Mouse (Mus musculus): ENCODE data around the gene Pcyt2. TPM values are rescaled to one million over a fixed set of nuclear protein-coding genes. Genes with fewer than 3 reads are reported as not detected.

The Pcyt2 gene
- total and polyA plus RNA-seq, 2 experiments from 2014 or later: 69.6 to 76.7 TPM

- Histone ChIP-seq H3K4me1 (ENCODE audit: control insufficient read depth, insufficient read depth) (peaks cover 26% of the 10 kb centered on the region), H3K36me3 (replicated peaks; ENCODE audit: control insufficient read depth, insufficient read depth, low read length) (peaks cover 37% of the 10 kb centered on the region), H3K9ac (replicated peaks; ENCODE audit: low read depth, low read length) (peak overlapping the region; percentile 79), H3K27ac (ENCODE audit: low read depth) (peak overlapping the region; percentile 97), H3K27me3 (ENCODE audit: control insufficient read depth, insufficient read depth, low read length) (no peaks in the 10 kb centered on the region), H3K4me3 (ENCODE audit: low read depth, low read length) (peak overlapping the region; percentile 82), H3K9me3 (replicated peaks; ENCODE audit: control insufficient read depth, low read length) (no peaks in the 10 kb centered on the region), H3K4me2 (ENCODE audit: low read depth, low read length) (peak overlapping the region; percentile 67)
- ATAC-seq (ENCODE audit: insufficient read depth, low read depth): peak; percentile 2; the same call in 1 of the 2 replicates
- under 1% methylated on average over 23 of the region's 23 CpGs for WGBS
- TF ChIP-seq EP300 (IDR thresholded peaks at IDR 0.05; ENCODE audit: low read depth) (no peak), CTCF (IDR thresholded peaks at IDR 0.05; ENCODE audit: low read depth) (no peak)
- peak; percentile 30 for DNase-seq (ENCODE audit: low spot score)
Measured at GRCm38 (mm10) chr11:120573585-120574277, 44.0 kb downstream of the Pcyt2 start.

GRCm38 (mm10) chr11:120572752-120573584, 44.8 kb downstream of the Pcyt2 start, which contains the start of gene P4hb:
P4hb (minus strand) TSS chr11:120573253.
- H3K4me1 ChIP-seq (ENCODE audit: control insufficient read depth, insufficient read depth): peaks cover 26% of the 10 kb centered on the region
- H3K9me3 ChIP-seq (replicated peaks; ENCODE audit: control insufficient read depth, low read length): no peaks in the 10 kb centered on the region
- peak; percentile 100 for DNase-seq (ENCODE audit: low spot score)
- no peaks in the 10 kb centered on the region for H3K27me3 ChIP-seq (ENCODE audit: control insufficient read depth, insufficient read depth, low read length)
- TF ChIP-seq EP300 (IDR thresholded peaks at IDR 0.05; ENCODE audit: low read depth) (peak; percentile 82), CTCF (IDR thresholded peaks at IDR 0.05; ENCODE audit: low read depth) (no peak)
- peak within 1 kb of the TSS; percentile 90 for H3K9ac ChIP-seq (replicated peaks; ENCODE audit: low read depth, low read length)
- peak within 1 kb of the TSS; percentile 67 for H3K4me2 ChIP-seq (ENCODE audit: low read depth, low read length)
- H3K4me3 ChIP-seq (ENCODE audit: low read depth, low read length): peak within 1 kb of the TSS; percentile 82
- H3K36me3 ChIP-seq (replicated peaks; ENCODE audit: control insufficient read depth, insufficient read depth, low read length): peaks cover 37% of the 10 kb centered on the region
- peak within 1 kb of the TSS; percentile 97 for H3K27ac ChIP-seq (ENCODE audit: low read depth)
- WGBS: under 1% methylated on average over 93 of the region's 94 CpGs
- peak; percentile 94 for ATAC-seq (ENCODE audit: insufficient read depth, low read depth)

GRCm38 (mm10) chr11:120572417-120572751, 45.4 kb downstream of the Pcyt2 start:
- H3K27ac ChIP-seq (ENCODE audit: low read depth): peak overlapping the region; percentile 81
- WGBS: under 1% methylated on average over 22 of the region's 24 CpGs
- ATAC-seq (ENCODE audit: insufficient read depth, low read depth) (peak; percentile 7), DNase-seq (ENCODE audit: low spot score) (no peak)
- no peaks in the 10 kb centered on the region for H3K27me3 ChIP-seq (ENCODE audit: control insufficient read depth, insufficient read depth, low read length)
- no peaks in the 10 kb centered on the region for H3K9me3 ChIP-seq (replicated peaks; ENCODE audit: control insufficient read depth, low read length)
- peak overlapping the region; percentile 67 for H3K4me2 ChIP-seq (ENCODE audit: low read depth, low read length)
- H3K9ac ChIP-seq (replicated peaks; ENCODE audit: low read depth, low read length): peak overlapping the region; percentile 90
- H3K4me1 ChIP-seq (ENCODE audit: control insufficient read depth, insufficient read depth): peaks cover 26% of the 10 kb centered on the region
- H3K36me3 ChIP-seq (replicated peaks; ENCODE audit: control insufficient read depth, insufficient read depth, low read length): peaks cover 37% of the 10 kb centered on the region
- TF ChIP-seq EP300 (IDR thresholded peaks at IDR 0.05; ENCODE audit: low read depth): no peak
- TF ChIP-seq CTCF (IDR thresholded peaks at IDR 0.05; ENCODE audit: low read depth): no peak
- peak overlapping the region; percentile 82 for H3K4me3 ChIP-seq (ENCODE audit: low read depth, low read length)

- no peaks in the 10 kb centered on the region for H3K27me3 ChIP-seq (ENCODE audit: control insufficient read depth, insufficient read depth, low read length)
- 2% methylated on average over 11 of the region's 11 CpGs for WGBS
Measured at GRCm38 (mm10) chr11:120571754-120572416, 45.9 kb downstream of the Pcyt2 start.

GRCm38 (mm10) chr11:120571122-120571521, 46.6 kb downstream of the Pcyt2 start:
- peak overlapping the region; percentile 67 for H3K4me2 ChIP-seq (ENCODE audit: low read depth, low read length)
- H3K36me3 ChIP-seq (replicated peaks; ENCODE audit: control insufficient read depth, insufficient read depth, low read length): peaks cover 45% of the 10 kb centered on the region
- WGBS: 49% methylated on average over 3 of the region's 3 CpGs
- H3K9me3 ChIP-seq (replicated peaks; ENCODE audit: control insufficient read depth, low read length): no peaks in the 10 kb centered on the region
- DNase-seq (ENCODE audit: low spot score) (no peak), ATAC-seq (ENCODE audit: insufficient read depth, low read depth) (no peak)
- no peaks in the 10 kb centered on the region for H3K27me3 ChIP-seq (ENCODE audit: control insufficient read depth, insufficient read depth, low read length)
- peaks cover 26% of the 10 kb centered on the region for H3K4me1 ChIP-seq (ENCODE audit: control insufficient read depth, insufficient read depth)
- TF ChIP-seq EP300 (IDR thresholded peaks at IDR 0.05; ENCODE audit: low read depth) (no peak), CTCF (IDR thresholded peaks at IDR 0.05; ENCODE audit: low read depth) (no peak)
- H3K4me3 ChIP-seq (ENCODE audit: low read depth, low read length): peak overlapping the region; percentile 82; the same call in 1 of the 2 replicates
- no peak overlapping the region for H3K27ac ChIP-seq (ENCODE audit: low read depth)
- no peak overlapping the region for H3K9ac ChIP-seq (replicated peaks; ENCODE audit: low read depth, low read length)

More at GRCm38 (mm10) chr11:120571754-120572416, 45.9 kb downstream of the Pcyt2 start:
- peak overlapping the region; percentile 67 for H3K4me2 ChIP-seq (ENCODE audit: low read depth, low read length)
- no peak for ATAC-seq (ENCODE audit: insufficient read depth, low read depth)
- peak overlapping the region; percentile 82 for H3K4me3 ChIP-seq (ENCODE audit: low read depth, low read length)
- peaks cover 26% of the 10 kb centered on the region for H3K4me1 ChIP-seq (ENCODE audit: control insufficient read depth, insufficient read depth)
- H3K9me3 ChIP-seq (replicated peaks; ENCODE audit: control insufficient read depth, low read length): no peaks in the 10 kb centered on the region
- H3K36me3 ChIP-seq (replicated peaks; ENCODE audit: control insufficient read depth, insufficient read depth, low read length): peaks cover 41% of the 10 kb centered on the region
- DNase-seq (ENCODE audit: low spot score): no peak
- H3K9ac ChIP-seq (replicated peaks; ENCODE audit: low read depth, low read length): peak overlapping the region; percentile 90
- TF ChIP-seq EP300 (IDR thresholded peaks at IDR 0.05; ENCODE audit: low read depth) (no peak), CTCF (IDR thresholded peaks at IDR 0.05; ENCODE audit: low read depth) (no peak)
- H3K27ac ChIP-seq (ENCODE audit: low read depth): peak overlapping the region; percentile 81
